Mouse (Mus musculus): ENCODE measurements around the gene Rnft2. TPM values are rescaled to one million over a fixed set of nuclear protein-coding genes. Genes with fewer than 3 reads are reported as not detected.

Rnft2 gene
- total and polyA plus RNA-seq, 2 experiments from 2014 or later: 0.70 to 1.7 TPM

DNA sequence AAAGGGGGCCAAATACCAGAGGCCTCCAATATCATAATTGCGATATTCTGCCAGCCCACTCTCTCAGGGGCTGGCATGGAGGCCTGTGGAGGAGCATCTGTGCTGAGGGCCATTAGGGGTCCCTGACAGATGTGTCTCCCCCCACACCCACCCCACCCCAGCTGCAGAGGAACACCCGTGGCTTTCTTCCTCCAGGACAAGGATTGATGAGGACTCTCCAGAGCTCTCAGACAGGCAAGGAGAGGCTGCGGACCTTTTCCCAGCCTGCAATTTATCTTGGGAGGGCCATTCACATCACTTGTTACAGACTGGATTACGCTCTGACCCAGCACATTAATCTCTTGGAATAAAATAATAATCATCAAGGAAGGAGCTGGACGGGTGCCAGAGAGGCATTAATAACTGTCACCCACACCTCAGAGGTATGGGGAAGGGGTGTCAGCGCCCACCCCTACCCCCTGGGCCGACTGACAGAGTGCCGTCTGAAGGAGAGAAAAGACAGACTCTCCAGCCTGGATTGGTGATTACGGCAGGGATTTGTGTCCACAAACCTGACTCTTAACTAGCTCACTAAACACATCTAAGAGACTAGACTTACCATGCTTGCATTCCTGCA lies 21.7 kb downstream of the Rnft2 start:
- no peak for DNase-seq (ENCODE audit: low spot score)
- Histone ChIP-seq H3K9me3 (replicated peaks; ENCODE audit: control insufficient read depth, low read length) (no peaks in the 10 kb centered on the region), H3K4me1 (ENCODE audit: control insufficient read depth, insufficient read depth) (no peaks in the 10 kb centered on the region), H3K36me3 (replicated peaks; ENCODE audit: control insufficient read depth, insufficient read depth, low read length) (no peaks in the 10 kb centered on the region), H3K27me3 (ENCODE audit: control insufficient read depth, insufficient read depth, low read length) (no peaks in the 10 kb centered on the region), H3K27ac (ENCODE audit: low read depth) (no peak overlapping the region), H3K9ac (replicated peaks; ENCODE audit: low read depth, low read length) (no peak overlapping the region), H3K4me3 (ENCODE audit: low read depth, low read length) (no peak overlapping the region), H3K4me2 (ENCODE audit: low read depth, low read length) (no peak overlapping the region)
- TF ChIP-seq EP300 (IDR thresholded peaks at IDR 0.05; ENCODE audit: low read depth) (no peak), CTCF (IDR thresholded peaks at IDR 0.05; ENCODE audit: low read depth) (no peak)
- ATAC-seq (ENCODE audit: insufficient read depth, low read depth): no peak
- WGBS: 60% methylated on average over 9 of the region's 9 CpGs

GRCm38 (mm10) chr5:118217410-118217809 lies 27.5 kb downstream of the Rnft2 start:
- H3K9me3 ChIP-seq (replicated peaks; ENCODE audit: control insufficient read depth, low read length): no peaks in the 10 kb centered on the region
- DNase-seq (ENCODE audit: low spot score) (no peak), ATAC-seq (ENCODE audit: insufficient read depth, low read depth) (no peak)
- no peak overlapping the region for H3K9ac ChIP-seq (replicated peaks; ENCODE audit: low read depth, low read length)
- H3K27ac ChIP-seq (ENCODE audit: low read depth): no peak overlapping the region
- no peak overlapping the region for H3K4me2 ChIP-seq (ENCODE audit: low read depth, low read length)
- TF ChIP-seq CTCF (IDR thresholded peaks at IDR 0.05; ENCODE audit: low read depth) (no peak), EP300 (IDR thresholded peaks at IDR 0.05; ENCODE audit: low read depth) (no peak)
- H3K36me3 ChIP-seq (replicated peaks; ENCODE audit: control insufficient read depth, insufficient read depth, low read length): no peaks in the 10 kb centered on the region
- 55% methylated on average over 6 of the region's 6 CpGs for WGBS
- H3K27me3 ChIP-seq (ENCODE audit: control insufficient read depth, insufficient read depth, low read length): no peaks in the 10 kb centered on the region
- H3K4me1 ChIP-seq (ENCODE audit: control insufficient read depth, insufficient read depth): peaks cover 9% of the 10 kb centered on the region; the same call in 1 of the 2 replicates
- H3K4me3 ChIP-seq (ENCODE audit: low read depth, low read length): no peak overlapping the region

DNA sequence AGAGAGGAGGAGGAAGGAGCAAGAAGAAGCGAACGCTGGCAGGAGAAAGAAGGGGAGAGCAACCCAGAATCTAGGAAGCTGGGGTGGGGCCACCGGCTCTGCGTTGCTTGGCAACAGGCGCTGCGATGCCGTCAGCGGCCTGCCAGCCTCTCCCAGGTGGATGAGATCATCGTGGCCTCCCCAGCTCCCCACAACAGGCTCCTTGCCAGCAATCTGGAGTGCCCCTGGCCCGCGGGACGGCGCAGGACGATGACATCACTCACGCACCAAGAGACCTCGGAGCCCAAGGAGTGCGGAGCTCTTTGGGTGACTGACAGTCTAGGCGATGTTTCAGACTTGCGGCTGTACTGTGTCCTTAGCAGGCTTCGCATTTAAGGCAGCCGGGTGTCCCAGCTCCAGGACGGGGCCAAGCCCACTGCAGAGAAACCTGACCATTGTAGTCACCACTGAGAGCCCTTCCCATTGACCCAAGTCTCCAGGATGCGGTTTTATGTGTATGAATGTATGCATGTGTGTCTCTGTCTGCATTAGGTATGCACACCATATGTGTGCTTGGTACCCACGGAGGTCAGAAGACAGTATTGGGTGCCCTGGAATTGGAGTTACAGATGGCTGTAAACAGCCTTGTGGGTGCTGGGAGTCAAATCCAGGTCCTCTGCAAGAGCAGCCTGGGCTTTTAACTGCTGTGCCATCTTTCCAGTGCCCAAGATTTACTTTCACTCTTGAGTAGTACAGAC lies 30.3 kb downstream of the Rnft2 start:
- peak overlapping the region; percentile 62 for H3K4me2 ChIP-seq (ENCODE audit: low read depth, low read length)
- peak; percentile 91 for ATAC-seq (ENCODE audit: insufficient read depth, low read depth)
- TF ChIP-seq CTCF (IDR thresholded peaks at IDR 0.05; ENCODE audit: low read depth) (no peak), EP300 (IDR thresholded peaks at IDR 0.05; ENCODE audit: low read depth) (no peak)
- no peaks in the 10 kb centered on the region for H3K36me3 ChIP-seq (replicated peaks; ENCODE audit: control insufficient read depth, insufficient read depth, low read length)
- peak; percentile 76 for DNase-seq (ENCODE audit: low spot score)
- H3K27ac ChIP-seq (ENCODE audit: low read depth): no peak overlapping the region
- H3K9me3 ChIP-seq (replicated peaks; ENCODE audit: control insufficient read depth, low read length): no peaks in the 10 kb centered on the region
- H3K27me3 ChIP-seq (ENCODE audit: control insufficient read depth, insufficient read depth, low read length): no peaks in the 10 kb centered on the region
- H3K4me1 ChIP-seq (ENCODE audit: control insufficient read depth, insufficient read depth): peaks cover 9% of the 10 kb centered on the region; the same call in 1 of the 2 replicates
- 7% methylated on average over 24 of the region's 24 CpGs for WGBS
- H3K9ac ChIP-seq (replicated peaks; ENCODE audit: low read depth, low read length): peak overlapping the region; percentile 9; the same call in 1 of the 2 replicates
- H3K4me3 ChIP-seq (ENCODE audit: low read depth, low read length): peak overlapping the region; percentile 38

DNA sequence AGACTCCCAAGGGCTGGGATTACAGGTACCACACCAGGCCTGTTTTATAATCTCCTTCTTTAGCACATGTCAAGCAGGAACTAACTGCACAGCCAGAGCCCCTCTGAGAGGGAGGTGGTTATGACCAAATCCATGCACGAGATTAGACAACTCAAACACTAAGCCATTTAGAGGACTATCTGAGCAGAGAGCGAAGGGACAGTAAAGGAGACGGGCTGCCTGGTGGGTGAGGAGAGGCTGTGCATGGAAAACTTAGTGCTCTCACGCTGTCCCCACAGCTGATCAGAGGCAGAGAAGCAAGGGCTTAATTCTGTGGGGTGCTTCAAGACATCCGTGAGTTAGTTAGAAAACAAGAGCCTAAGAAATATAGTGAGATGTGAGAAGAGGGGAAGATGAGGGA lies 30.9 kb downstream of the Rnft2 start:
- H3K27me3 ChIP-seq (ENCODE audit: control insufficient read depth, insufficient read depth, low read length): no peaks in the 10 kb centered on the region
- 12% methylated on average over 5 of the region's 5 CpGs for whole genome bisulfite sequencing
- ATAC-seq (ENCODE audit: insufficient read depth, low read depth) (peak; percentile 8; the same call in 1 of the 2 replicates), DNase-seq (ENCODE audit: low spot score) (no peak)
- peak overlapping the region; percentile 9; the same call in 1 of the 2 replicates for H3K9ac ChIP-seq (replicated peaks; ENCODE audit: low read depth, low read length)
- TF ChIP-seq EP300 (IDR thresholded peaks at IDR 0.05; ENCODE audit: low read depth): no peak
- TF ChIP-seq CTCF (IDR thresholded peaks at IDR 0.05; ENCODE audit: low read depth): no peak
- no peaks in the 10 kb centered on the region for H3K9me3 ChIP-seq (replicated peaks; ENCODE audit: control insufficient read depth, low read length)
- H3K4me1 ChIP-seq (ENCODE audit: control insufficient read depth, insufficient read depth): peaks cover 9% of the 10 kb centered on the region; the same call in 1 of the 2 replicates
- H3K4me3 ChIP-seq (ENCODE audit: low read depth, low read length): peak overlapping the region; percentile 38
- no peak overlapping the region for H3K27ac ChIP-seq (ENCODE audit: low read depth)
- H3K4me2 ChIP-seq (ENCODE audit: low read depth, low read length): peak overlapping the region; percentile 62
- no peaks in the 10 kb centered on the region for H3K36me3 ChIP-seq (replicated peaks; ENCODE audit: control insufficient read depth, insufficient read depth, low read length)

DNA sequence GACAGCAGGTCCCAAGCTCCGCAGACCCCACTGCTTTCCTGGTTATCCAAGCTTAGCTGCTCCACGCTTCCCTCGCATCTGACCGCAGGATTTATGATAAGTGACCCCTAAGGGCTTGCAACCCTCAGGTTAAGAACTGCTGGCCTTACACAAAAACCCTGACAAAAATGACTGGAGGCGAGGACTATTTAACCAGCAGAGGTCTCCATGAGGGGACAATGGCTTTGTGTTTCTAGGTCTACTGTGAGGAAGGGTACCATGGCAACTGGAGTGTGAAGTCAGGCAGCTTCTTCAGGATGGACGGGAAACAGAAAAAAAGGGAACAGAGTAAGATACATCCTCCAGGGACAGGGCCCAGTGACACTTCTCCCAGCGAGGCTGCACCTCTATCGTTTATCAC lies 39.1 kb downstream of the Rnft2 start:
- 81% methylated on average over 8 of the region's 8 CpGs for WGBS

More for the DNA sequence above, 39.1 kb downstream of the Rnft2 start:
- Histone ChIP-seq H3K4me2 (ENCODE audit: low read depth, low read length) (no peak overlapping the region), H3K9ac (replicated peaks; ENCODE audit: low read depth, low read length) (no peak overlapping the region), H3K4me1 (ENCODE audit: control insufficient read depth, insufficient read depth) (no peaks in the 10 kb centered on the region), H3K9me3 (replicated peaks; ENCODE audit: control insufficient read depth, low read length) (no peaks in the 10 kb centered on the region), H3K27ac (ENCODE audit: low read depth) (no peak overlapping the region), H3K4me3 (ENCODE audit: low read depth, low read length) (no peak overlapping the region), H3K36me3 (replicated peaks; ENCODE audit: control insufficient read depth, insufficient read depth, low read length) (no peaks in the 10 kb centered on the region), H3K27me3 (ENCODE audit: control insufficient read depth, insufficient read depth, low read length) (no peaks in the 10 kb centered on the region)
- no peak for DNase-seq (ENCODE audit: low spot score)
- no peak for TF ChIP-seq EP300 (IDR thresholded peaks at IDR 0.05; ENCODE audit: low read depth)
- no peak for TF ChIP-seq CTCF (IDR thresholded peaks at IDR 0.05; ENCODE audit: low read depth)
- no peak for ATAC-seq (ENCODE audit: insufficient read depth, low read depth)
